Mouse (Mus musculus) cortical plate, adult 2 months (tissue): Measurements from ENCODE around the gene Podxl2.

ENCODE experiments used
- CTCF ChIP-seq: fragments of 200-500 bp; IDR thresholded peaks from 2 replicates; pipeline ENCODE4 v1.5.1; 2011; ENCODE audit warnings: mild to moderate bottlenecking, control low read depth, low read length; ENCODE audit not compliant: insufficient read depth; ENCODE audit errors: extremely low read depth
- POLR2A ChIP-seq: fragments of 200-500 bp; IDR thresholded peaks from 2 replicates; pipeline ENCODE4 v1.6.1; 2011; ENCODE audit warnings: mild to moderate bottlenecking, low read length, control low read depth; ENCODE audit not compliant: insufficient read depth; ENCODE audit errors: extremely low read depth

- TF ChIP-seq CTCF (no peak), POLR2A (no peak)
Observed at GRCm38 (mm10) chr6:88800735-88801134, 74.1 kb downstream of the Podxl2 start.
